Mouse (Mus musculus) testis, adult 2 months (tissue): ENCODE data around the gene Atp6v0d1.

Experiments used
- CTCF ChIP-seq: fragments of 200-500 bp; IDR thresholded peaks from 2 replicates; pipeline ENCODE4 v1.5.1; 2012; ENCODE audit warnings: low read depth, mild to moderate bottlenecking, inconsistent platforms, low read length, moderate library complexity; ENCODE audit not compliant: control insufficient read depth, insufficient read depth, insufficient replicate concordance
- POLR2A ChIP-seq: fragments of 200-500 bp; IDR thresholded peaks from 2 replicates; pipeline ENCODE4 v1.6.1; 2012; ENCODE audit warnings: low read depth, mild to moderate bottlenecking, inconsistent platforms, low read length, moderate library complexity; ENCODE audit not compliant: control insufficient read depth

- TF ChIP-seq POLR2A, result no peak
- TF ChIP-seq CTCF, result no peak
Measured at GRCm38 (mm10) chr8:105488082-105488481, 77.8 kb downstream of the Atp6v0d1 start.
